Mouse (Mus musculus) olfactory bulb, adult 2 months (tissue): ENCODE measurements around the gene Ttll3.

ENCODE experiments used
- CTCF ChIP-seq: fragments of 200-500 bp; IDR thresholded peaks from 2 replicates; pipeline ENCODE4 v1.5.1; 2012; ENCODE audit warnings: low read depth, mild to moderate bottlenecking, low read length, moderate library complexity; ENCODE audit not compliant: insufficient read depth
- POLR2A ChIP-seq: fragments of 200-500 bp; IDR thresholded peaks from 2 replicates; pipeline ENCODE4 v1.6.1; 2012; ENCODE audit warnings: mild to moderate bottlenecking, low read depth, low read length, moderate library complexity; ENCODE audit not compliant: insufficient read depth

- TF ChIP-seq POLR2A (no peak), CTCF (no peak)
Observed at GRCm38 (mm10) chr6:113392015-113392386, 2.9 kb downstream of the Ttll3 start.
